Mouse (Mus musculus) small intestine, adult 2 months (tissue): ENCODE measurements around the gene Vmn1r35.

Experiments used
- CTCF ChIP-seq: fragments of 200-500 bp; IDR thresholded peaks from 2 replicates; pipeline ENCODE4 v1.5.1; 2012; ENCODE audit warnings: low read depth, mild to moderate bottlenecking, control low read depth, inconsistent platforms, low read length, moderate library complexity, mixed read lengths; ENCODE audit not compliant: insufficient replicate concordance, insufficient read length; ENCODE audit errors: extremely low read depth
- POLR2A ChIP-seq: fragments of 200-500 bp; IDR thresholded peaks from 2 replicates; pipeline ENCODE4 v1.6.1; 2012; ENCODE audit warnings: low read depth, mild to moderate bottlenecking, control low read depth, inconsistent platforms, low read length, moderate library complexity

GRCm38 (mm10) chr6:66713854-66714253, 28.1 kb upstream of the Vmn1r35 start:
- TF ChIP-seq POLR2A = no peak
- no peak for TF ChIP-seq CTCF
